Mouse (Mus musculus): ENCODE results near the gene Nr1i2. TPM values are rescaled to one million over a fixed set of nuclear protein-coding genes. Genes with fewer than 3 reads are reported as not detected.
"Not testable (repeated sequence)": the region's sequence is repeated elsewhere in the genome, so short reads cannot be mapped to it uniquely, and the experiment has no call there.

The Nr1i2 gene
- total RNA-seq, 4 experiments from 2014 or later, result not detected

DNA sequence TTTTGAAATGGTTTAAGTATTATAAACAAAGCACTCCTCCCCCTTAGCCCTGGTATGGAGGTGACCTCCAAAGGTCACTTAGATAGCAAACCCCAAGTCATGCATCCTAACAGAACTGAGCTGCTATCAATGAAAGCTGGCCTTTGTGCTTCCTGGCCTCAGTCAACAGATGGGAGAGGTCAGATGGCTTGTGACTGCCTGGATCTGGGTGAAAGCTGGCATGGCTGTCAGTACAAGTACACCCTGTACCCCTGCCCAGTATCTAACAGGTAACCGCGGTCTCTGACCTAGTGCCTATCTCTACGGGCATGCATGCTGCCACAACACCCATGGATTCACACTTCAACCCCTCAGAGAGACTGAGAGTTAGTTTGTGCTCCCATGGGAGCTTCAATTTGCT lies 6.9 kb downstream of the Nr1i2 start:
- no peak for DNase-seq (ENCODE audit: low spot score in 2 of 2)

DNA sequence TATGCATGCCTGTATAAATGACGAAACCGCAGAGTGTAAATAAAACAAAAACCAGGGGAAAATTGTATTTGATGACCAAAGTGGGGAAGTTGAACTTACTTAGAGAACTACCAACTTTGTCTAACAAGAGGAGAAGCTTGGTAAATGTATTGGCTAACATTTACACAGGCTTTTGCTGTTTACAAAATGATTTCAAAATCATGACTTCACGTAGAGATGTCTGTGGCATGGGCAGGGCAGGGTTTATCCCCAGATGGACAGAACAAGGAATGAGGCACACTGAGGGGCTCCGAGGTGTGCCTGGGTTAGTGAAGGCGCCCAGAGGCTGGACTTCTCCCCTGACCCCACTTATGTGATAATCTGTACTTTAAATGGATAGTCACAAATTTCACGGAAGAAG lies 7.3 kb downstream of the Nr1i2 start:
- DNase-seq (ENCODE audit: low spot score in 2 of 2), result no peak

DNA sequence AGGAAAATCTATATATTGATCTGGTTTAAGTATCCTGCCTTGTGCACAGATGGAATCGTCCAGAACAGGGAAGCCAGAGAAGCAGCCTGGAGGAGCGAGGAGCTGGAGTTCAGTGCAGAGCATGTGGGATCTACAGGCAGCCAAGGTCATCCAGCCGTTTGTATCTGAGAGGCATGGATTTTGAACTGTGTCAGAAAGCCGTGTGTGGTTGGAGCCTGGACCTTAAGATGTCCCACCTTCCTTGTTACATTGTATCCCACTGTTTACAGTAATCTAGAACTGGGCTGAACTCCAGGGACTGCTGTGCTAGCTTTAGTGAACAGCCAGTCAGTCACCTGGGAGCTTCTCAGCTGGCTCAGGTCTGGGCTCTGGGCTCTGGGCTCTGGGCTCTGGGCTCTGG lies 8.1 kb downstream of the Nr1i2 start:
- no peak for DNase-seq (ENCODE audit: low spot score in 2 of 2)

DNA sequence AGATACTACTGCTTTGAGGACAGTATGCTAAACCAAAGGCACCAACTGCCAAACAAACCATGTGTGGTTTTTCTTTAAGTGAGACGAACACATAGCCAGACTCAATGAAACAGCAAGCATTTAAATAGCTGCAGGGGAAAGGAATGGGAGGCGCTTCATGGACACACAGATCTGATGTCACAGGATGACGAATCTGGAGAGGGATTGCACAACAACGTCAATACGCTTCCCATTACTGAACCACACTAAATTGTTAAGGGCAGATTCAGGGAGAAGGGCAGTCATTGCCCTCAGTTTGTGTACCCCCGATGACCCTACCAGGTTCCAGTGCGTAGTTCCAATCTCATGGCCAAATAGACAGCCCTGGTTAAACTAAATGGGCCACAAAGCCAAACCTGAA lies 8.8 kb downstream of the Nr1i2 start:
- no peak for DNase-seq (ENCODE audit: low spot score in 2 of 2)

DNA sequence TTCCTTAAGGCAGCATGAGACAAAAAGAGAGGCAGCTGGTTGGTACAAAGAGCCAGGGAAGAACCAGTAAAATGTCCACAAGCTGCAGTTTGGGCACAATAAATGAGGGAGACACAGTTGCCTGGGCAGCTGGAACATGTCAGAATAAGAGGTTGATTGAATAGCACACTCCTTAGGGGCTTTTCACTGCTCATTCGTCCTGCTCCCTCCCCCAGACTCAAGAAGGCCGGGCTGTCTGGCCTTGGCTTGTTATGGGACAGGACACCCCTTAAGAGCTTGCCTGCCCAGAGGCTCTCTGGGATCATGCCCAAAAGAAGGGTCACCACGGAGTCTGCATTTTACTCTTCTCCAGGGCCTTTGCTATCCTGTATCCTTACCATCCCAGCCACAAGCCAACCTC lies 11.3 kb downstream of the Nr1i2 start:
- no peak for DNase-seq (ENCODE audit: low spot score in 2 of 2)

DNA sequence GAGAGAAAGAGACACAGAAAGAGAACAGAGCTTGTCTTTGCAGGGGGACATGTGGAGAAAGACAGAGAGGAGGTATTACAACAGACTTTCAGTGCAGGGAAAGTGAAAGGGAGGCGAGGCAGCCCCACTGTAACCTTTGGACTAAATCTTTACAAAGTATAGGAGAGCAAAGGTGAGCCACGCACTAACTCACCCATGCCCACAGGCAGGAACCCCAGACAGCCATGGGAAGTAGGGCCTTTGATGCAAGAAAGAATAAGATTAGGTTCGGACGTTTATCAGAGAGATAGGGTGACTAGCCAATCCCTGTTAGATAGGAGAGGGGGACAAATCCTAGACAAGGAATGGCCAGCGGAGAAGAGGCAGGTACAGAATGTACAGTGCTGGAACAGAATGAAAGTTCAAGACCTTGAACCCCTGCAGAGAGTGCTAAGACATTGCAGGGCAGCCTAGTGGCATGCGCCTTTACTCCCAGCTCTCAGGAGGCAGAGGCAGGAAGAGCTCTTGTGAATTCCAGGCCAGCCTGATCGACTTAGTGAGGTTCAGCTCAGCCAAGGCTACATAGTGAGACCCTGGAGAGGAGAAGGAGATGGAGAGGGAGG lies 12.0 kb downstream of the Nr1i2 start:
- DNase-seq (ENCODE audit: low spot score in 2 of 2), result no peak

DNA sequence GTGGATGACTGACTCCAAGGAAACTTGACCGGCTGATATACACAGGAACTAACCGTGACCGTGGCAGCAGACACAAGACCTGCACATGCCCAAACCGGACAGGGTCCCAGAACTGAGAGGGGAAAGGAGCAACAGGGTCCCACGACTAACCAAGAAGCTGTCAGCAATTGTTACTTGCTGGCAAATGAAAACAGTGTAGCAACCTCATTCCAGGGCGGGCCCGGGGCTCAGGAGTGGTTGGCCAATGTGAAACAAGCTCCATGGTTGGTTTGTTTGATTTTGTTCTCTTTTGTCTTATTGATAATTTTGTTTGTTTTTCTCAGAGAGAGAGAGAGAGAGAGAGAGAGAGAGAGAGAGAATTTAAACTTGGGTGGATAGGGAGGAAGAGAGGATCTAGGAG lies 13.7 kb downstream of the Nr1i2 start:
- DNase-seq (ENCODE audit: low spot score in 2 of 2), result no peak

DNA sequence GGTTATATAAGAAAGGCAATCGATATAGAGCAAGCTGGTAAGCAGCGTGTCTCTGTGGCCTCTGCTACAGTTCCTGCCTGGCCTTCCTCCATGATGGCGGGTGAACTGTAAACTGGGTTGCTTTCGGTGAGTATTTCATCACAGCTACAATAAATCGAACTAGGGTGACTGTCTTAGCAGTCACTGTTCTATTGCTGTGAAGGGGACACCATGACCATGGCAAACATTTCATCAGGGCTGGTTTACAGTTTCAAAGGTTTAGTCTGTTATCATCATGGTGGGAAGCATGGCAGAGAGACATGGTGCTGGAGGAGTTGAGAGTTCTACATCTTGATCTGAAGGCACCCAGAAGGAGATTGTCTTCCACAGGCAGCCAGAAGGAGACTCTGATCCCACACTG lies 14.8 kb downstream of the Nr1i2 start:
- no peak for DNase-seq (ENCODE audit: low spot score in 2 of 2)

DNA sequence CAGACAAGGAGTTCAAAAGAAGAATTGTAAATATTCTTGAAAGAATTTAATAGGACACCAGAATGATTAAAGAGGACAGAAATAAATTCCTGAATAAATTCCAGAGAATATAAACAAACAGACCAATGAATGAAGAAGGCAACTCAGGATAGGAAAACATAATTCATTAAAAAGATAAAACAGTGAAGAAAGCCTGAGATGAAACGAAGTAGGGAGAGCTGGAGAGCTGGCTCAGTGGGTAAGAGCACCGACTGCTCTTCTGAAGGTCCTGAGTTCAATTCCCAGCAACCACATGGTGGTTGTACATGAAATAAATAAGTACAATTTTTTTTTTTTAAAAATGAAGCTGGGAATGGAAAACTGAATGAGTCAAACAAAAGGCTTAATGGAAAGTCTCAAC lies 19.9 kb downstream of the Nr1i2 start:
- DNase-seq (ENCODE audit: low spot score in 2 of 2), result no peak

DNA sequence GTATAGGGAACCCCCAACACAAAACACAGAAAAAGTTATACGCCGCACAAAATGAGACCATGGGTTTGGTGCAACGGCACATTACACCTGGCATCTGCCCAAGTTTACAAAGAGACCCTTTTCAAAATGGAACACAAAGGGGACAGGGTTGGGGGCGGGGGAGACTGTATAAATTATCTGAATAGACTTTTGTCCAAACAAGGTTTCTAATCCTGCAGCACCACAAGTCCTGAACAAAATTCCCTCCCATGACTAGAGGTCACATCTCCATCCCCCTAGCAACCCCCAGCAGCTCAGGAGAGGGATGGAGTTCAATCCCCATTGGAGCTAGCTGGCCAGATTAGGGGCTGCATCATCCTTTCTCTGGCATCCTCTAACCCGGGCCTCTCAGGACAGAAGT lies 22.1 kb downstream of the Nr1i2 start:
- DNase-seq (ENCODE audit: low spot score in 2 of 2), result no peak

DNA sequence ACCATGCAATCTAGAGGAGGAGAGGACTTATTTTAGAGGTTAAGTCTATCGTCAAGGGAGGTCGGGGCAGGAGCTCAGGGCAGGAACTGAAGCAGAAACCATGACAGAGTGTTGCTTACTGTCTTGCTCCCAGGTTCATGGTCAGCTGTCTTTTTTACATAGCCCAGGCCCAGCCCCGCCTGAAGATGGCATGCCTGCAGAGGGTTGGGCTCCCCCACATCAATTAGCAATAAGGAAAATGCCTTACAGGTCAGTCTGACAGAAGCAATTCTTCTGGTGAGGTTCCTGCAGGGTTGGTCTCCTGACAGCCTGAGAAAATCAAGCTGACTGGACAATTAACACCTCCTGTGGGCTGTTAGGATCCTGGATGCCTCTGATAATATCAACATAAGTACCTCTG lies 23.0 kb downstream of the Nr1i2 start:
- no peak for DNase-seq (ENCODE audit: low spot score in 2 of 2)

DNA sequence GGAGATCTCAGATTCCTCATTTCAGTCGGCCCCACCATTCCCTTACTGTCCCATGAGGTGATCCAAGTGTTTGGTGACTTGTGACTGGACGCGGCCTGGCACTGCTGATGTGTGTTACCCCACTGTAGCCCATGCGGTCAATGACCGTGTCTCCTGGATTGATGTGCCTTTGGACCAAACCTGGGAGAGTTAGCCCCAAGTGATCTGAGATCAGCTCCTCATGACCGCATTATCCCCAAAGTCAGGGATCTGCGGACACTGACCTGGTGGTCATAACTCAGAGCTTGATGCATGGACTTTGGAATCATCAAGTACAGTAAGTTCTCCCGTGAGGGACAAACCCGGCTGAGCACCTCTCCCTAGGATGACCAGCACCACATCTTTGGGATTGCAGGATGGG lies 38.7 kb downstream of the Nr1i2 start:
- DNase-seq (ENCODE audit: low spot score in 2 of 2), result no peak

DNA sequence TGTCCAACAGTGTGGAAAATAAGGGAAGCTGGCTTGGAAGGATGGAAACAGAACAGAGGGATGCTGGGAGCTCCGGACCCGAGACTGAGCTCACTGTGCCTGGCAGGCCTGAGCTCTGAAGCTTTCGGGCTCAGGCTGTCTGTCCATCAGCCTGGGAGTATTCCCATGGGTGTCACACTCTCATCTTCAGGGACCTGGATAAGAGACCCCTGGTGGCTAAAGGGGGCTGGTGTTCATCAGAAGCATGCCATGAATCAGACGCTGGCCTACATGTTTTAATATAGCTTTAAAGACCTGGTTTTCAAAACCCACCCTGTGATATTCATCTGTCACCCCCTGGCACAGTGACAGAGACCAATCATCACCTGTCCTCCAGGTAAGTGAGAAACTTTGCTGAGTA lies 39.5 kb downstream of the Nr1i2 start:
- no peak for DNase-seq (ENCODE audit: low spot score in 2 of 2)

DNA sequence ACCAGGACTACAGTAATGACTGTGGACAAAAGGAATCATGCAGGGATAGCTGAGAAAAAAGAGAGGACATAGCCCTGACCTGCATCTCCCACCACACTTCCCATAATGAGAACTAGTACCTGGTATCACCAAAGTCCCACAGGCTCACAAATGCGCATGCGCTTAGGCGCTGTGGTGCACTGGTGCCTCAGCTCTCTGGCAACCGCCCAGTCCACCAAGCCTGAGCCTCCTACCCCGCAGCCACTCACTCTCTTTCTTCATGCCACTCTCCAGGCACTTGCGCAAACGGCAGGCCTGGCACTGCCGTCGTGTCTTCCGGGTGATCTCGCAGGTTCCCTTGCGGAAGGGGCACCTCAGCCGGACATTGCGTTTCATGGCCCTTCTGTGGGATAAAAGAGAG lies 40.6 kb downstream of the Nr1i2 start:
- no peak for DNase-seq (ENCODE audit: low spot score in 2 of 2)

DNA sequence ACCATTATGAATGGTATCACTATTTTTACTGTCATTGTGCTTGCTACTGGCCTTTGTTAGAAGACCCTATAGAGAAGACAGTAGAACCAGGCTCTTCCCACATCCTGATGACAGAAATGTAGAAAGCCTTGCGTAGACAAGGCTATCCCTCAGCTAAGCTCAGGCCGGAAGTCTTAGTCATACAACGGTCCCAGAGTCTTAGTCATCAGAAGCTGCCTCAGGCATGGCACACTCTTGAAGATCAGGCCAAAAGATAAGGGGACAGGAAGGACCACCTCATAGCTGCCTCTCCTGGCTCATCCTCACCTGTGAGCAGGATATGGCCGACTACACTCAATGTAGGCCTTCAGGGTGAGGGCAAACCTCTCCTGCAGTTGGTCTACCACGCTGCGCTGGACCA lies 44.2 kb downstream of the Nr1i2 start:
- no peak for DNase-seq (ENCODE audit: low spot score in 2 of 2)

DNA sequence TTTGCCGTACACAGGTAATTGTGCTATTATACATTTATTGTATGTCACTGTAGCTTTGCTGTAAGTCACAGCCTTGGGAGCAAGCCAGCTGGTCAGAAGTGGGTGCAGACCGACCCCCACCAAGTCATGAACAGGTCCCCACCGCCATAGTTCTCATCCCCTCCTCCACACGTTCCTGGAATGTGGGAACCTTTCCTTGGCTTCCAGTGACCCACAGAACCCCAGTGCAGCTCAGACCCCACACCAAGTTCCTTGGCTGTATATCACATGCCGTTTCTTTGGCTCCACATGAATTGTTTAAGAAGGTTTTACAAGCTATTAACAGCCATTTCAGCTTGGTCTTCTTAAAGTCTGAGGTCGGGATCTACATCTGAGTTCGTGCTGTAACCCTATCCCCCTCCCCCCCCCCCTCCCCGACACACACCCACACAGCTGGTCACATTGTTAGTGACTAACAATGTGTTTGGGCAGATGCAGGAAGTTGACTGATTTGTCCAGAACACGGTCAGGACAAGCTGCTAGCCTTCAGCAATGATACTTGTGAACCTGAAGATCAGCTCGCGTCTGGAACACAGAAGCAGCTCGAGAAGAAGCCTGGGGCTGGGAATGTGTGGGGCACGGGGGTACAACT lies 46.2 kb downstream of the Nr1i2 start:
- DNase-seq (ENCODE audit: low spot score in 2 of 2), result no peak

DNA sequence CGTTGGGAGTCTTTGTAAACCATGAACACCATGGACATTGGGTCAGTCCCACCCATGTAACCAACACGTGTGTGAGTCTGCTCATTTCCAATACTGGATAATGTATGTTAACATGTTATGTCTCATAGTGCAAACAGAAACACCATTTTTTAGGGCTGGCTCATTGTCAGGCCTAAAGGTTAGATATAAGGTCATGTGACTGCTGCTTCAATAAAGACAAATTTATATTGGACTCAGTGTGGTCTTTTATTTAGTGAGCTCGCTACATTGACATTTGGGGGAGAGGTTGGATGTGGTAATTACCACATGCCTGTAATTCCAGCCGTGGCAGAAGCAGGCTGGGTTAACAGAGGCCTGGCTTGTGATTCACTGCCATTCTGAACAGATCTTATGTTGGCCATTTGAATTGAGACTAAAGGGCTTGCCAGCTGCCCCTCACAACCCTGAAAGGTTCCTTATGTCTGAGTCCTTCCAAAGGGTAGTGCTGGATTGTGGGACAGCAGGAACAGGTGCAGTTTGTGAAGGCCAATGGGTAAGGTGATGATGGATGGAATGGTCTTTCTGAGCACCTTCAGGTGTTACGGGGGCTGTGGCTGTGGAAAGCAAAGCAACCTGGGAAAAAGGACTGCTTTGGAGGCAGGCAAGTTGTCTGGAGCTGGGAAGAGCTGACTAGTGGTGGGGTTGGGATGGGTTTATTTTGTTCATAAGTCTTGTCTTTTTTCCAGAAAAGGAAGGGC lies 48.6 kb downstream of the Nr1i2 start:
- no peak for DNase-seq (ENCODE audit: low spot score in 2 of 2)

DNA sequence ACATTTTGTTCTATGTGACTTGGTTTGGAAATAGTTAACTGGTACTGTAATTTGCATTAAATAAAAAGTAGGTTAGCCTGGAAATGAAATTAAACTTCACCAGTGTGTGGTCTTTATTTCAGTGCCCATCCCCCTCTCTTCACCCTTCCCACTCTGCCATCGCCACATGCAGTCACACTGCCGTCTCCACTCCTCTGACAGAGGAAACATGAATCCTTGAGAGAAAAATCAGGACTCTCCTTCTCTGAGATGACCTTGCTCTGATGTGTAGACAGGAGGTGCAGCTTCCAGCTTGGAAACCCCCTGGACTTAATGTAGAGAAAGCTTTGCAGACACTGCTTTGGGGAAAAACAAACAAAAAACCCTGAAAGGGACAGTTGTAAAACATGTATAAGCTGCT lies 49.2 kb downstream of the Nr1i2 start:
- DNase-seq (ENCODE audit: low spot score in 2 of 2), result no peak

DNA sequence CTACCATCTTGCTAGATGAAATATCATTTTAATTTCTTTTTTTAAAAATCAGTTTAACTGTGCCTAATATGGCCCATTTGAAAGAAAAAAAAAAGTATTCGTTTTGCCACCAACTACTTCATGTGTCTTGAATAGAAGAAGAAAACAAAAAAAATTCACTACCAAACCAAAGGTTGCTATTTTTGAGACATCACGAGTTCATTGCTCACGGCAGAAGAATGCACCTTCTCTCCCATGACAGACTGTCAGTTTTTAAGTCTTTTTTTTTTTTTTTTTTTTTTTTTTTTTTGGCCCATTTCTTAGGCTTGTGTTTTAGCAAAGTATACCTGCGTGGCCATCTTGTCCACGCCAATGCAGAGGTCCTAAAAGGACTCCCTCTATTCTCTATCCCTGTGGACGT lies 50.5 kb downstream of the Nr1i2 start:
- DNase-seq (ENCODE audit: low spot score in 2 of 2), result no peak

DNA sequence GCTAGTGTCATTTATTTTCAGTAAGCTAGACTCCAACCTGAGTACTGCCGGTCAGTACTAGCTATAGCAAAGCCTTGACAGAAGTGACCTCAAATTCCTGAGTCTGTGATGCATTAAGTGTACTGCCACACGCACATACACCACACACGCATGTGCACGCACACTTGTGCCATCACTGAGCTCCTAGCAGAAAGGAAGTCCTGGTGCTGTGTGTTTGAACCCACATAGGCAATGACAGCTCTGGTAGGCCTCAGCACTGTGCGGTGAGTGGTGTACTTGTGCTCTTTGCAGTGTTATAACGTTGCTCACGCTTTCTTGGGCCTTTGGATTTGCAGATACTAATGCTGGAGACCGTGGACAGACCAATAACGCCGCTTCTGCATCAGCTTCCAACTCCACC lies 54.5 kb downstream of the Nr1i2 start:
- no peak for DNase-seq (ENCODE audit: low spot score in 2 of 2)

DNA sequence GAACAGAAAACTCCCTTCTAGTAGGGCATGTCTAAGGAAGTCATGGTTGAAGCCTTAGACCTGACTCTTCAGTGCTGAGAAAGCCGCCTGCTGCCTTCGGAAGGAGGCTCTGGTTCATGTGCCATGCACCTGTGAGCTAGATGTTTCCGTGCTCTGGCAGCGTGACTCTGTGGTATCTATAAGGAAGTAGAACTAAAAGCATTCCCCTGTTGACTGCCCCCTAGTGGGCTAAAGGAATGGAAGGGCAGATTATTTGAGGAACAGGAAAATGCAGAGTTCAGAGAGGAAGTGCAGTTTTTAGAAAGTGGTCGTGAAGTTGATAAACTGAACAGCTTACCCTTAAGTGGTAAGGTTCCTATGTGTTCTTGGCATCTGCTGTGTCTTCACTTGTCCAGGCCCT lies 54.9 kb downstream of the Nr1i2 start:
- DNase-seq (ENCODE audit: low spot score in 2 of 2), result peak in 1 of 2 experiments; percentile 38

DNA sequence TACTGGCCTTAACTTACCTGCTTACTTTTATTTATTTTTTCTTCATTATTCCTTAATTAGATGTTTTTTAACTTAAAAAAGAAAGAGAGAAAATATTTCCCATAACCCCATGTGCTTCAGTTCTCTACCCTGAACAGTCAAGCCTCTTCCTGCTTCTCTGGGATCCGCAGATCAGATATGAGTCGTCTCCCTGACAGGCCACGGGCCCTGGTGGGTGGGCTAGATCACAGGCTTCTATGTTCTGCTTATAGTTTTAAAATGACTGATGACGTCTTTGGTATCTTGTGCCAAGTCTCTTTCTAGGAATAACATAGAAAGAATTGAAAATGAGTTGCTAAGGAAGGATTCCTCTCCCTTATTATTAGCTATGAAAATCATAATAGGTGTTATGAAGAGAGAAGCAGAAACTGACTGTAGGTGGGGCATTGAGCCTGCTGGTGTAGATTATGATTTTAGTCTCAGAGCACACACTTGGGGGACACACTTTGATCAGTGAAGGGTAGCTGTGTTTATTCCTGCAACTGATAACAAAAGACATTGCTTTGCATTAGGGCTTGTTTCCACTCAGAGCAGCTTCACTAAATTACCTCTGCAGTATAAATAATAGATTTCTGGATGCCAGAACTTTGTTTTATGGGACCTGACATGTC lies 57.6 kb downstream of the Nr1i2 start:
- no peak for DNase-seq (ENCODE audit: low spot score in 2 of 2)

DNA sequence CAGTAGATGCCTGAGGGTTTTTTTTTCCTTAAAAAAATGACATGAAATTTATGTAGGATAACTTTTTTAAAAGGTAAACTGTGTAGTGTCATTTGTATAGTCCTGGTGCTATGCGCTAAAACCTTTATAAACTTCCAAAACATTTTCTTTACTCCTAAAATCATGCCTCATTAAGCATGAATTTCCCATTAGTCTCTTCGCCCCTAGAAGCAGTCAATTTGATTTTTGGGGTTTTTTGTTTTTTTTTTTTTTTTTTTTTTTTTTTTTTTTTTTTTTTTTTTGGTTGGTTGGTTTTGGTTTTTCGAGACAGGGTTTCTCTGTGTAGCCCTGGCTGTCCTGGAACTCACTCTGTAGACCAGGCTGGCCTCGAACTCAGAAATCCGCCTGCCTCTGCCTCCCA lies 72.1 kb downstream of the Nr1i2 start:
- DNase-seq (ENCODE audit: low spot score in 2 of 2), result not testable (repeated sequence)
